Mouse (Mus musculus) Patski (cell line): ENCODE data around the gene Drap1. TPM values are rescaled to one million over a fixed set of nuclear protein-coding genes. Genes with fewer than 3 reads are reported as not detected.
"Not testable (repeated sequence)": the region's sequence is repeated elsewhere in the genome, so short reads cannot be mapped to it uniquely, and the experiment has no call there.

Source experiments
- ATAC-seq: fragments of 100-300 bp; one replicate; pipeline ENCODE4 v1.8.0; 2021
- CTCF ChIA-PET: fragments of 350-600 bp; sonication (Branson Sonifier 250); formaldehyde crosslinking; loops from one replicate; lab custom pipeline; 2022; ENCODE audit warnings: inconsistent platforms; lab: Charles Lee
- POLR2A ChIA-PET: fragments of 350-600 bp; sonication (Branson Sonifier 250); formaldehyde crosslinking; loops from one replicate; lab custom pipeline; 2022; ENCODE audit warnings: antibody characterized with exemption, inconsistent platforms; lab: Charles Lee
- DNase-seq: peaks from one replicate; pipeline ENCODE4 v3.0.0-alpha.2; 2011; ENCODE audit warnings: low read depth, low spot score
- H3K27me3 ChIP-seq: fragments of 371-371 bp; one replicate; pipeline ENCODE4 v1.5.1; 2021
- CTCF ChIP-seq: fragments of 100-300 bp; IDR thresholded peaks from one replicate; pipeline ENCODE4 v1.5.1; 2021
- in situ Hi-C: fragments of 300-500 bp; cut with MboI; formaldehyde crosslinking; loops from 3 replicates; pipeline ENCODE4 v1.11.1; 2018; ENCODE audit warnings: low pct_unique_long_range_greater_than_20kb, mixed read lengths
- polyA plus RNA-seq: library from polyadenylated mRNA; unstranded; gene quantifications from one replicate; pipeline ENCODE4 v1.2.3, GENCODE M21; 2021

The Drap1 gene
- polyA plus RNA-seq, 1 experiment from 2014 or later = 251 TPM

DNA sequence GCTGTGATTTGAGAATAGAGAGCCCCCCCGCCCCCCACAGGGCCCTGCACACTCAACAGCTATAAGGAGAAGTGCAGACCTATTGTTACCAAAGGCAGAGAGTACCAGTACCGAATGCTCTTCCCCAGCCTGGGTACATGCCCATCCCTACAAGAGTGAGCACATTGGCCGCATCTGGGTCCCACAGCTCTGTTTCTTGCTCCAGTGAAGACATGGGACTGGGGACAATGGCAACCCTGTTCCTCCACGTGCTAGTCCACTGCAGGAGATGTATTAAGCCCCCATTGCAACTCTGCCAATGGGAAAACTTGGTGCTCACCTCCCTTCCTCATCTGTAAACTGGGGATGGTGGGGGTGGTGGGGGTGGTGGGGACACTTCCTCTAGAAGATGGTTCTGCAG is 10.9 kb downstream of the Drap1 start:
- CTCF ChIA-PET = no interaction called here
- no peak for TF ChIP-seq CTCF
- ATAC-seq (no peak), DNase-seq (no peak)
- in situ Hi-C loops = no loop called here
- no peaks in the 10 kb centered on the region for H3K27me3 ChIP-seq
- POLR2A ChIA-PET = no interaction called here

DNA sequence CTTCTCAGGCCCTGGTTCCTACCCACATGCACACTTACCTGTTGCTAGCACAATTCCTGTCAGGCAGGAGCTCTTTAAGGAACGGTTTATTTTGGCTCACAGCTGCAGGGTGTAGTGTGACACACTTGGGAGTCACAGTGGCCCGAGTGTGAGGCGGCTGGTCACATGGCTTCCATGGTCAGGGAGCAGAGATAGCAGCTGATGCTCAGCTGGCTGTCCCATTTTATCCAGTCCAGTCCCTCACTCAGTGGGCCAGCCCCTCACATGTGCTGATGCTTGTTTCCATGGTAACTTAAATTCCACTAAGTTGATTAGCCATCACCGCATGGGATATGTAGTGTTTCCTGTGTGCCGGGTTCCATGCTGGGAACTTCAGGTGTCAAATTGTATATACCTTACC is 12.8 kb downstream of the Drap1 start:
- ChIA-PET POLR2A (interaction anchor here (1.2 kb wide), 1 partner anchor 13 kb away, joined by 4 read pairs; the partner anchor contains the start of genes AI837181 and Drap1), CTCF (no interaction called here)
- H3K27me3 ChIP-seq = no peaks in the 10 kb centered on the region
- no peak for TF ChIP-seq CTCF
- ATAC-seq (no peak), DNase-seq (no peak)
- in situ Hi-C loops = no loop called here

DNA sequence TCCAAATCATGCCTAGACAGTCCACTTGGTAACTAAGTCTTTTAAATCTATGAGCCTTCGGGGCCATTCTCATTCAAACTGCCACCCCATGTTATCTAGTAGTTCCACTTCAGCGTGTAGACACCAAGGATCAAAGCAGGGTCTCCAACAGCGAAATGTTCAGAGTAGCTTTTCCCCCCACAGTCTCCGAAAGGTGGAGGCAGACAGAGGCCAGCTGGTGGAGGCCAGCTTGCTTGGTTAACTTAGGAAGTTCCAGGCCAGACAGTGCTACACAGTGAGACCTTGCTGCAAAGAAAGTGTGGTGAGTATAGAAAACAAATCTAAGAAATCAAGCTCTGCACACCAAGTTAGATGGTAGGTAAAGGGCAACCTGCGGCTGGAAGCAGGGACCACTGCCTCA is 14.1 kb downstream of the Drap1 start:
- ChIA-PET CTCF (interaction anchor here (0.9 to 1.4 kb wide), 2 partner anchors 9 to 10 kb away, joined by 3 to 4 read pairs; partner anchors contain the start of gene Tsga10ip), POLR2A (no interaction called here)
- no peaks in the 10 kb centered on the region for H3K27me3 ChIP-seq
- ATAC-seq (no peak), DNase-seq (no peak)
- in situ Hi-C loops = no loop called here
- TF ChIP-seq CTCF = no peak

DNA sequence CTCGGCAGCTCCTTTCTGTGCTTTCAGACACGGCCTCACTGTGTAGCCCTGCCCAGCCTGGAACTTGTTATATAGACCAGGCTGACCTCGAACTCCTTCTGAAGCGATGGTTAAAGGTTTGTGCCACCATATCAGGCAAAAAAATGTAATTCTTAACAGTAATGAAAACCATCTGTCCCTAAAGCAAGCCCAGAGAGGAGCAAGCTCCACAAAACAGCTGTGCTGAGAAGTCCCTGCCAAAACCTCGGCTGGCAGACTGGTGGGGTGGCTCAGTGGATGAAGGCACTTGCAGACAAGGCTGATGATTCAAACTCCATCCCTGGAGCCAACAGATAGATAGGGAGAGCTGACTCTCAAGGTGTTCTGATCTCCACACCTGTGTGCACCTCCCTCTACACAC is 15.7 kb downstream of the Drap1 start:
- in situ Hi-C loops = no loop called here
- TF ChIP-seq CTCF = no peak
- no peak for ATAC-seq
- no peak for DNase-seq
- no peaks in the 10 kb centered on the region for H3K27me3 ChIP-seq
- ChIA-PET CTCF (interaction anchor here (0.8 to 1.0 kb wide), 2 partner anchors 10 to 20 kb away, joined by 3 to 4 read pairs; no protein-coding TSS in a partner anchor), POLR2A (interaction anchor here (0.8 to 1.1 kb wide), 3 partner anchors 13 to 17 kb away, joined by 3 to 4 read pairs (median 3); no protein-coding TSS in a partner anchor)

DNA sequence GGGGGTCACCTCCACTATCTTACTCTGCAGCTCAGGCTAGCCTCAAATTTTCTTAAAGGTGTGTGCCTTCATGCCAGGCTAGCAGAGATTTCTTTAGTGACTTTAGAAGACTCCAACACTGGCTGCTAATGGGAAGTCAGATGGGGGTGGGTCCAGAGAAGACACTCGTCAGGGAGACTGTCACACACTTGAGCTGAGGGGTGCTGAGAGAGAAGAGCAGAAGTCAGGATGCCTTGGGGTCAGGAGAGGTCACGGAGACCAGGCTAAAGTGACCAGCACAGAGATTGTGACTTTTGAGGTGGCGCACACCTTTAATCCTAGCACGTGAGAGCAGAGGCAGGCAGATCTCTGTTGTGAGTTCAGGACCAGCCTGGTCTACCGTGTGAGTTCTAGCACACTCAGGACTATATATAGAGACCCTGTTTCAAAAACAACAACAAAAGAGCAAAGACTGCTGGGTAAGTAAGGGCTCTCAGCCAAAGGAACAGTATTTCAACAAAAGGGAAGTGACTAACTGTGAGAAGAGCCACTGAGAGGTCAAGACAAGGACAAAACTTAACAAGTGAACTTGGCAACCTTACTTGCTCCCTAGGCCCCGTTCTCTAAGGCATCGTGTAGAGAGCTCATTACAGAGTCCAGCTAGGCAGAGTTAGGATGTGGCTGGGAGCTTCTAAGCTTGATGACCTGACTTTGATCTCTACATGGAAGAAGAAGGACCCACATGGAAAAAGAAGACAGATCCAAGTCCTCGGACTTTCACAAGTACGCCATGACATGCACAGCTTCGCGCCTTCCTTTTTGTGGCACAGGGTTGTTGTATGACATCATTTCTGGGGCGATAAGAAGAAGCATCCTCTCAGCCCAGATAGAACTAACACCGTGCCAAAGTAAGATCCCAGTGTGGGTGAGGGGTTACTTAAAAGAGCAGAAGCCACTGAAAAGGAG is 16.4 kb downstream of the Drap1 start:
- DNase-seq (no peak), ATAC-seq (no peak)
- ChIA-PET POLR2A (interaction anchor here (1.1 kb wide), 2 partner anchors 16 to 17 kb away, joined by 3 to 4 read pairs; no protein-coding TSS in a partner anchor), CTCF (interaction anchor here (0.8 to 1.8 kb wide), 3 partner anchors 11 to 21 kb away, joined by 3 to 6 read pairs (median 4); no protein-coding TSS in a partner anchor)
- no peaks in the 10 kb centered on the region for H3K27me3 ChIP-seq
- TF ChIP-seq CTCF = no peak
- in situ Hi-C loops = no loop called here

DNA sequence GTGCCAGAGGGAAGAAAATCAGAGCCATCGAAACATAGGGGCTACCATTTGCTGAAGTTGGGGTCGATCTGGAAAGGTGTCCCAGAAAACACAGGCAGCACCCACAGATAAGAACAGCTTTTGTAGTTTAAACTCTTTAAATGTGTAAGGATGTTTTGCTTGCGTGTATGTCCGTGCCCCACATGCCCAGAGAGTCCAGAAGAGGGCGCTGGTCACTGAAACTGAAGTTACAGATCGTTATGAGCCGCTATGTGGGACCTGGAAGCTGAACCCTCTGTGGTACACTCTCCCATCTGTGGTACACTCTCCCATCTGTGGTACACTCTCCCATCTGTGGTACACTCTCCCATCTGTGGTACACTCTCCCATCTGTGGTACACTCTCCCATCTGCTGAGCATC is 17.6 kb downstream of the Drap1 start:
- CTCF ChIA-PET = interaction anchor here (0.8 to 1.8 kb wide), 4 partner anchors 11 to 24 kb away, joined by 3 to 6 read pairs (median 4); no protein-coding TSS in a partner anchor
- POLR2A ChIA-PET = no interaction called here
- peak; percentile 66 for TF ChIP-seq CTCF
- in situ Hi-C loops = no loop called here
- no peaks in the 10 kb centered on the region for H3K27me3 ChIP-seq
- DNase-seq (no peak), ATAC-seq (no peak)

DNA sequence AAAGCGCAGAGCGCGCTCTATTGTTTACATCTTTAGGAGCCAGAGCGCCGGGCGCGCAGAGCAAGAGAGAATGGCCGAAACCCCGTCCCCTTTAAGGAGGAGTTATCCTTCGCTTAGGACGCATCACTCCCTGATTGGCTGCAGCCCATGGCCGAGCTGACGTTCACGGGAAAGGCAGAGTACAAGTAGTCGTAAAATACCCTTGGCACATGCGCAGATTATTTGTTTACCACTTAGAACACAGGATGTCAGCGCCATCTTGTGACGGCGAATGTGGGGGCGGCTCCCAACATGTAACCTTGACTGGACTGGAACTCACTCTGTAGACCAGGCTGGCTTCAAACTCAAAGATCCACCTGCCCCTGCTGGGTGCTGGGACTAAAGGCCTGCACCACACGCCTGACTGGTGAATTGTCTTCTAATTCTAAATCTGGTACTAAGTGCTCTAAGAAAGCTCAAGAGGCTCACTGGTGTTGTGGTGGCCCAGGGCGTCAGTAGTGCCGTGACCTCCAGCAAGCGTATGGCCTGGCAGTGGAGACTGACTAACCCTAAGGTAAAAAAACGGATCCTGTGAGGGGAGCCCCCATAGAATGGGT is 18.1 kb downstream of the Drap1 start:
- ATAC-seq, POLR2A ChIA-PET, DNase-seq, H3K27me3 ChIP-seq, in situ Hi-C loops: not testable (repeated sequence)
- CTCF ChIA-PET = interaction anchor here (0.8 to 1.8 kb wide), 4 partner anchors 11 to 25 kb away, joined by 3 to 6 read pairs (median 4); no protein-coding TSS in a partner anchor

DNA sequence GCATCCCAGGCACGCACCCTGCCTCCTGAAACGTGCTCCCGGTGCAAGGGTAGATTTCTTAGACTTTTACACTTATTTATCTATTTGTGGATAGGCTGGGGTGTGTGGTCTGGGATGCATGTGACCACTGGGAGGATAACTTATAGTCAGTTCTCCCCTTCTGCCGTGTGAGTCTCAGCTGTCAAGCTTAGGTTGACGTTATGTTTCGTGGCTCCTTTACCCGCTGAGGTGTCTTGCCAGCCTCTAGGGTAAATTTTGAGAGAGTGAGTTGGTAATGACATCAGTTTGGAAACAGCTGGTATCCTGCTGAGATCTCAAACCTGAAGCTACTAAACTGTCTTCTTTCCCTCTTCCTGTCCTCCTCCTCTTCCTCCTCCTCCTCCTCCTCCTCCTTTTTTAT is 18.9 kb downstream of the Drap1 start:
- DNase-seq = no peak
- no peak for TF ChIP-seq CTCF
- ChIA-PET CTCF (no interaction called here), POLR2A (interaction anchor here (0.8 kb wide), 1 partner anchor 19 kb away, joined by 4 read pairs; the partner anchor contains the start of genes AI837181 and Drap1)
- H3K27me3 ChIP-seq = no peaks in the 10 kb centered on the region
- no peak for ATAC-seq
- in situ Hi-C loops = no loop called here

DNA sequence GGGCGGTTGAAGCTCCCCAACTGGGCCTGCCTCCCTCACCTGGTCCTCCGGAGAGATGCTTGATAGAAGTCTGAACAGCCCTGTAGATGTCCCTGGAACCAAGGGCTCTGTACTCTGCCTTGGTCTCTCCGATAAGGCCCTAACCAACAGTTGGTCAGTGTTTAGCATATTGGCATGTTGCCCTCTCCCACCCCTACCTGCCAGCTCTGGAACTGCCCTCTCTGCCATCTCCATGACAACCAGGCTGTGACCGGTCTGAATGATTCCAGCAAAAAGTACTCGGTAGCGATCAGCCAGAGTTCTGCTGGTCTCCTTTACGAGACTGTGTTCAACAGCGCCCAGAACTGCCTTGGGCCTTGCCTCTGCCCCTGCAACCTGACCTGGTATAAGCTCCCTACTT is 22.5 kb downstream of the Drap1 start, which contains the start of gene Tsga10ip:
Gene Tsga10ip, minus strand, starts transcription at position 234 of the 400 bp plus-strand sequence.
- TF ChIP-seq CTCF = no peak
- CTCF ChIA-PET = interaction anchor here (0.9 kb wide), 1 partner anchor 8 kb away, joined by 3 read pairs; no protein-coding TSS in a partner anchor
- ATAC-seq (no peak), DNase-seq (no peak)
- in situ Hi-C loops = no loop called here
- H3K27me3 ChIP-seq = no peaks in the 10 kb centered on the region
- POLR2A ChIA-PET = interaction anchor here (0.7 kb wide), 1 partner anchor 29 kb away, joined by 3 read pairs; no protein-coding TSS in a partner anchor

DNA sequence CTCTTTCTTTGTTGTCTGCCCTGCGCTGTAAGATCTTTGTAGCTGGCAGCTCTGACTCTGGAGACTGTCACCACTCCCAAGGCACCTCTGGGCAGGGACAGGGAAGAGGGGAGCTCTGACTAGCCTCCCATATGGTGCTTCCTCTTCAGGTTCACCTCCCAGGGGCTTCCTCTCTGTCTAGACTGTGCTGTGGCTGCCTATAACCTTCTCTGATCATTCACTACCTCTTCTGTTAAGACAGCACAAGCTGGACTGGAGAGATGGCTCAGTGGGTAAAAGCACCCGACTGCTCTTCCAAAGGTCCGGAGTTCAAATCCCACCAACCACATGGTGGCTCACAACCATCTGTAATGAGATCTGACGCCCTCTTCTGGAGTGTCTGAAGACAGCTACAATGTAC is 23.7 kb downstream of the Drap1 start:
- POLR2A ChIA-PET, DNase-seq, H3K27me3 ChIP-seq, ATAC-seq, in situ Hi-C loops: not testable (repeated sequence)
- CTCF ChIA-PET = interaction anchor here (0.8 kb wide), 1 partner anchor 8 kb away, joined by 4 read pairs; no protein-coding TSS in a partner anchor
